Mouse (Mus musculus): ENCODE data around the gene Tmem255a.

Tmem255a gene

DNA sequence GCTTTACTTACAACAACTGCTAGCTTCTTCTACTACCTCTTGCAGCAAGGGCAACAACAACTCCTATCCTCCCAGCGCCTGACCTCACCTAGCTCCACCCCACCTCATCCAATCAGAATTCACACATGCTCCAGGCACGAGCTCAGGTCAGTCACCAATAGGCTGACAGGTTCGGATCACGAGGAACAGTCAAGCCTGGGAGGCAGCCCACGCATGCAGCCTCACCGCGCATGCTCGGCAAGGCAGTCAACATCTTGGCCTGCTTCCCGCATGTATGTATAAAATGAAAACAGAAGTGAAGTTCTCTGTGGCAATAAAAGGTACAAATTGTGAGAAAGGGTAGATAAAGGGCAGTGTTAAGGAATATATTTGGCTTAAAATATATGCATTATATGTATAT lies 86.2 kb downstream of the Tmem255a start:
- no peak for DNase-seq (ENCODE audit: low spot score)

DNA sequence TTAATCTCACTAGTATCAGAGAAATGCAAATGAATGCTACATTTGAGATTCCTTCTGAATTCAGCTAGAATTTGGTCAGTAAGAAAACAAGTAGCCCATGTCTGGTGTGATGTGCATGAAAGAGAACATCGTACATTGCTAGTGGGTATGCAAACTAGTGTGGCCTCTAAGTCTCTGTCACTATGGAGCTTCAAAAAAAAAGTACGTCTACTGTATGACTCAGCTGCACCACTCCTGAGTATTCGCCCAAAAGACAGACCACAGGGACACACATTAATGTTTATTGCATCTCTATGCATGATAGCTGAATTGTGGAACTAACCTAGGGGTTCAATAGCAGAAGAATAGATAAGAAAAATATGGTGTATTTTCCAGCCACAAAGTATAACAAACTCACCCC lies 86.9 kb downstream of the Tmem255a start:
- DNase-seq (ENCODE audit: low spot score), result no peak

DNA sequence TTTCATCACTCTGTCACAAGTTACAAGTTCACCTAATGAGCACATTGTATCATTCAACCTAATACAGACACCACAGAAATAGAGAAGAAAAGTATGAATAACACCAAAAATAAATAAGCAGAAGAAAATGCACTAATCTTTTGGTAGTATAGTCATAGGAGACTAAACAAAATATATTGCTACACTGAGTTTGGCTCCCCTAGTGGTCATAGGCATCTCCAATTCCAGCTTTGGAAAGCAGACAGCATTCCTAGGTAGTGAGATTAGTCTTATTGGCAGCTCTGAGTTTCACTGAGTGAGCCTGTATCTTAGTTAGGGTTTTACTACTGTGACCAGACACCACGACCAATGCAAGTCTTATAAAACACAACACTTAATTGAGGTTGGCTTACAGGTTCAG lies 93.1 kb downstream of the Tmem255a start:
- DNase-seq (ENCODE audit: low spot score), result no peak
